Mouse (Mus musculus) intestine, postnatal 0 days (tissue): Measurements from ENCODE around the gene Opn4. TPM values are rescaled to one million over a fixed set of nuclear protein-coding genes. Genes with fewer than 3 reads are reported as not detected.

Source experiments
- ATAC-seq: fragments of 200-750 bp; cut with Nextera tagmentation; 2 replicates; pipeline ENCODE4 v1.8.0; 2017; ENCODE audit warnings: mild to moderate bottlenecking, moderate TSS enrichment, moderate library complexity
- H3K27ac ChIP-seq: fragments of 300-500 bp; sonication (generic); 2 replicates; pipeline ENCODE4 v1.5.1; 2014; ENCODE audit warnings: mild to moderate bottlenecking, low read depth, low read length, moderate library complexity
- H3K27me3 ChIP-seq: fragments of 300-500 bp; sonication (generic); replicated peaks from 2 replicates; pipeline ENCODE4 v1.6.1; 2014; ENCODE audit warnings: low read length, mixed read lengths; ENCODE audit not compliant: control insufficient read depth, insufficient read depth
- H3K36me3 ChIP-seq: fragments of 300-500 bp; sonication (generic); 2 replicates; pipeline ENCODE4 v1.6.1; 2014; ENCODE audit warnings: mild to moderate bottlenecking, moderate library complexity; ENCODE audit not compliant: control insufficient read depth, insufficient read depth
- H3K4me1 ChIP-seq: fragments of 300-500 bp; sonication (generic); replicated peaks from 2 replicates; pipeline ENCODE4 v1.6.1; 2014; ENCODE audit warnings: antibody characterized with exemption, low read length, mixed read lengths; ENCODE audit not compliant: control insufficient read depth, insufficient read depth
- H3K4me2 ChIP-seq: fragments of 300-500 bp; sonication (generic); replicated peaks from 2 replicates; pipeline ENCODE4 v1.6.1; 2014; ENCODE audit warnings: low read depth, mild to moderate bottlenecking, moderate library complexity
- H3K4me3 ChIP-seq: fragments of 300-500 bp; sonication (generic); 2 replicates; pipeline ENCODE4 v1.5.1; 2014; ENCODE audit warnings: low read depth, low read length
- H3K9ac ChIP-seq: fragments of 300-500 bp; sonication (generic); 2 replicates; pipeline ENCODE4 v1.6.1; 2014; ENCODE audit warnings: mild to moderate bottlenecking, low read depth, low read length
- H3K9me3 ChIP-seq: fragments of 300-500 bp; sonication (generic); 2 replicates; pipeline ENCODE4 v1.6.1; 2016; ENCODE audit warnings: mixed run types; ENCODE audit not compliant: control insufficient read depth
- CTCF ChIP-seq: sonication (generic); IDR thresholded peaks from 2 replicates; pipeline ENCODE4 v1.5.1; 2016; ENCODE audit warnings: low read depth, mild to moderate bottlenecking, control low read depth, antibody characterized with exemption, moderate library complexity
- WGBS: fragments of 180-500 bp; shearing (Covaris S2); extraction: QIAGEN DNeasy Blood & Tissue Kit; methylation state at CpG from one replicate; pipeline ENCODE4 v1.1.7; 2014; 5-methylcytosine and 5-hydroxymethylcytosine counted together
- polyA plus RNA-seq: library from polyadenylated mRNA; unstranded; fragments of >200 nt; fragmentation: Nextera tagmentation; extraction: Ambion mirVana; gene quantifications from 2 replicates; pipeline ENCODE4 v1.2.1, GENCODE M21; 2015

Opn4 gene
- polyA plus RNA-seq, 1 experiment from 2014 or later: 0.69 TPM

DNA sequence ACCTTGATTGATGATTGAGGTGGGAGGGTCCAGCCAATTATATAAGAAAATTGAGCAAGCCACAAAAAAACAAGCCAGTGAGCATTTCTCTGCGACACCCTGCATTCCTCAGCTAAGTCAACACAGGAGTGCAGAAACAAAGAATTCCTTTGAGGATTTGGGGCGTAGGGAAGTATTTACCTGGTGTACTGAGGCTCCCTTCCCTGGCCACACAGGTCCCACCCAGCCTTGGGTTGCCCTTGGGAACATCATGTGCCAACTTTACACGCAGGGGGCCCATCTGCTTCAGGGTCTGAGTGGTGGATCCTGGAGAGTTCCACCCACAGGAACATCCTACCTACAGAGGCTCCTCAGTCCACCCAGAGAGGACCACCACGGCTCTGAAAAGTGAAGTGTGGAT is 15.7 kb upstream of the Opn4 start:
- ATAC-seq: no peak
- Histone ChIP-seq H3K36me3 (no peaks in the 10 kb centered on the region), H3K4me1 (no peaks in the 10 kb centered on the region), H3K4me2 (no peak overlapping the region), H3K9me3 (no peaks in the 10 kb centered on the region), H3K9ac (no peak overlapping the region), H3K27ac (no peak overlapping the region), H3K4me3 (no peak overlapping the region), H3K27me3 (no peaks in the 10 kb centered on the region)
- 49% methylated on average over 4 of the region's 4 CpGs for WGBS
- no peak for TF ChIP-seq CTCF

GRCm38 (mm10) chr14:34615082-34615481 is 15.1 kb upstream of the Opn4 start:
- no peak for TF ChIP-seq CTCF
- Histone ChIP-seq H3K36me3 (no peaks in the 10 kb centered on the region), H3K9ac (no peak overlapping the region), H3K9me3 (no peaks in the 10 kb centered on the region), H3K27me3 (no peaks in the 10 kb centered on the region), H3K4me2 (peak overlapping the region; percentile 58), H3K27ac (no peak overlapping the region), H3K4me1 (no peaks in the 10 kb centered on the region), H3K4me3 (peak overlapping the region; percentile 17; the same call in 1 of the 2 replicates)
- whole genome bisulfite sequencing: 6% methylated on average over 13 of the region's 13 CpGs
- ATAC-seq: no peak; the same call in 1 of the 2 replicates

DNA sequence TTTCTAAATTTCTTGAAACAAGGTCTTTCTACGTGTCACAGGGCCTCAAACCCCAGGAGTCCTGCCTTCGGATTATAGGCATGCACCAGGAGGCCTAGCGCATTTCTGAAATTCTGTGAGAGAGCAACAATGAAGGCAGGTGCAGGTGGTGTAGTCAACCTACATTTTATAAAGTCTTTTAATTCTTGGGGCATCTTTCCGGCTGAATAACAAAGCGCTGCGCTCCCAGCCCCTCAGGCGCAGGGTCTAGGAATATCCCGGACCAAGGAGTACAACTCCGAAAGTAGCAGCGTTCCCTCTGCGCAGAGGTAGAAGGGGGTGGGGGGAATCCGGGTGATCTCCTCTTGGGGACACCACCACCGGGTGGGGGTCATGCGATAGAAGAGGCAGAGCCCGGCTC is 14.6 kb upstream of the Opn4 start:
- H3K4me2 ChIP-seq: peak overlapping the region; percentile 58
- H3K27ac ChIP-seq: no peak overlapping the region
- H3K9me3 ChIP-seq: no peaks in the 10 kb centered on the region
- no peak for TF ChIP-seq CTCF
- H3K4me3 ChIP-seq: no peak overlapping the region
- no peak for ATAC-seq
- H3K9ac ChIP-seq: no peak overlapping the region
- no peaks in the 10 kb centered on the region for H3K27me3 ChIP-seq
- no peaks in the 10 kb centered on the region for H3K36me3 ChIP-seq
- 43% methylated on average over 15 of the region's 15 CpGs for WGBS
- H3K4me1 ChIP-seq: no peaks in the 10 kb centered on the region

DNA sequence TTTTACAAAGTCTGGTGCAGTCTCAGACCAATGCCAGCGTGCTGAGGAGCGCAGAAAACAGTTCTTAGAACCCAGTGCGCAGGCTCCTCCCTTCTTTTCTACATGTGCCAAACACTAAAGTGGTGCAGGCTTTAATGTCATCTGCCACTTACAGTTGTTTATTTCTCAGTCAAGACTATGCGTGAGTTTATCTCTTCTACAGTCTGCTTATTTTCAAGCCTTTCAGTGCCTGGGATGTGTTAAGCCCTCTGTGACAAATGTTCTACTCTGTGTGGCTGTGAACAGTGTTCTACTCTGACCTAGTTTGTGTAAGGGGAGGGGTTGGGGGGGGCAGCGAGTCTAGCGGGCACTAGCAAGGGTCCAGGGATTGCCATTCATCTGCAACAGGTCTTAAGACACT is 13.6 kb upstream of the Opn4 start:
- no peaks in the 10 kb centered on the region for H3K4me1 ChIP-seq
- H3K27me3 ChIP-seq: no peaks in the 10 kb centered on the region
- H3K9me3 ChIP-seq: no peaks in the 10 kb centered on the region
- no peak overlapping the region for H3K27ac ChIP-seq
- 49% methylated on average over 6 of the region's 6 CpGs for WGBS
- H3K4me3 ChIP-seq: no peak overlapping the region
- no peak for TF ChIP-seq CTCF
- no peak for ATAC-seq
- H3K4me2 ChIP-seq: no peak overlapping the region
- no peak overlapping the region for H3K9ac ChIP-seq
- no peaks in the 10 kb centered on the region for H3K36me3 ChIP-seq

DNA sequence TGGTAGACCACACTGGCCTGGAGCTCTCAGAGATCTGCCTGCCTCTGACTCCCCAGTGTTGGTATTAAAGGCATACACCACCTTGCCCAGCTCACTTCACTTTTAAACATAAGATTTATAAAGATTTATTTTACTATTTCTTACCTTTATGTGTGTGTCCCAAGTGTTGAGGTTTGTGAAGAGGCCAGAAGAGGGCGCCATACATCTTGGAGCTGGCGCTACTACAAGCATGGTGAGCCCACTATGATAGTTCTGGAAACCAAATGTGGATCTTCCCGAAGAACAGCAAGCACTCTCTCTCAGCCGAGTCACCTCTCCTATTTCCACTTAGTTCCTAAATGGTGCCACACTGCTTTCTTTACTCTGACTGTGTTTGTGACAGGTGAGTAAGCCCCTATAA is 12.3 kb upstream of the Opn4 start:
- H3K27ac ChIP-seq: no peak overlapping the region
- 51% methylated on average over 4 of the region's 4 CpGs for WGBS
- no peaks in the 10 kb centered on the region for H3K27me3 ChIP-seq
- no peak for ATAC-seq
- no peaks in the 10 kb centered on the region for H3K4me1 ChIP-seq
- H3K4me2 ChIP-seq: no peak overlapping the region
- H3K9me3 ChIP-seq: no peaks in the 10 kb centered on the region
- TF ChIP-seq CTCF: peak; percentile 60
- no peak overlapping the region for H3K9ac ChIP-seq
- H3K4me3 ChIP-seq: no peak overlapping the region
- no peaks in the 10 kb centered on the region for H3K36me3 ChIP-seq

- no peak for TF ChIP-seq CTCF
- no peak overlapping the region for H3K9ac ChIP-seq
- H3K9me3 ChIP-seq: no peaks in the 10 kb centered on the region
- no peaks in the 10 kb centered on the region for H3K4me1 ChIP-seq
- no peak overlapping the region for H3K4me3 ChIP-seq
- 89% methylated on average over 4 of the region's 4 CpGs for WGBS
- ATAC-seq: no peak
- no peaks in the 10 kb centered on the region for H3K36me3 ChIP-seq
- no peak overlapping the region for H3K4me2 ChIP-seq
- H3K27ac ChIP-seq: no peak overlapping the region
- H3K27me3 ChIP-seq: no peaks in the 10 kb centered on the region
Measured at GRCm38 (mm10) chr14:34611591-34611990, 11.6 kb upstream of the Opn4 start.

DNA sequence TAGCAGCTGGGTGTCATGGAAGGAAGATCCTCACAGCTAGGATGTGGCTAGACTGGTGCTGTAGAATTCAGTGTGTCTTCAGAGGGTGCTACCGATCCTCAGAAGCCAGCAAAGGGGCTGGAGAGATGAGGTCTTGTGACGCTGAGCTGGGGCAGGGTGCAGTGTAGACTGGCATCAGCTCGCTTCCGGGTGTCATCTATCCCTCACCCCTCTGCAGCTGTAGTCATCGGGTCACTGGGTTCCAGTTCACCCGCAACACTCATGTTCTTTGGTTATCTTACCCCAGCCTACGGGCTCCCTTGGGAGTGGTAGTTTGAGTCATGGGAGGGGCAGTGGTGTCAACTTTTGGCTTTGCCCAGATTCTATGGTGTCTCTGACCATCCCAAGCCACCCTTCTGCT is 2.0 kb upstream of the Opn4 start:
- no peak overlapping the region for H3K9ac ChIP-seq
- H3K27ac ChIP-seq: no peak overlapping the region
- no peaks in the 10 kb centered on the region for H3K27me3 ChIP-seq
- TF ChIP-seq CTCF: no peak
- ATAC-seq: no peak
- no peak overlapping the region for H3K4me2 ChIP-seq
- H3K4me3 ChIP-seq: no peak overlapping the region
- no peaks in the 10 kb centered on the region for H3K36me3 ChIP-seq
- no peaks in the 10 kb centered on the region for H3K4me1 ChIP-seq
- WGBS: 91% methylated on average over 7 of the region's 7 CpGs
- no peaks in the 10 kb centered on the region for H3K9me3 ChIP-seq
